Mouse (Mus musculus): ENCODE measurements around the gene Ccdc8. TPM values are rescaled to one million over a fixed set of nuclear protein-coding genes. Genes with fewer than 3 reads are reported as not detected.

Gene Ccdc8
- total RNA-seq, 2 experiments from 2014 or later: 2.2 to 2.4 TPM

- DNase-seq (ENCODE audit: extremely low spot score in 1 of 2, low spot score in 2 of 2): no peak
- intact Hi-C loops (cut with DNase I): no loop called here
- Histone ChIP-seq H3K4me3 (no peak overlapping the region), H3K27ac (peak overlapping the region; percentile 98; the same call in 1 of the 2 replicates)
- TF ChIP-seq CTCF (IDR thresholded peaks at IDR 0.05): no peak
These were observed 36.4 kb downstream of the Ccdc8 start for GRCm38 (mm10) chr7:17028923-17029322.

DNA sequence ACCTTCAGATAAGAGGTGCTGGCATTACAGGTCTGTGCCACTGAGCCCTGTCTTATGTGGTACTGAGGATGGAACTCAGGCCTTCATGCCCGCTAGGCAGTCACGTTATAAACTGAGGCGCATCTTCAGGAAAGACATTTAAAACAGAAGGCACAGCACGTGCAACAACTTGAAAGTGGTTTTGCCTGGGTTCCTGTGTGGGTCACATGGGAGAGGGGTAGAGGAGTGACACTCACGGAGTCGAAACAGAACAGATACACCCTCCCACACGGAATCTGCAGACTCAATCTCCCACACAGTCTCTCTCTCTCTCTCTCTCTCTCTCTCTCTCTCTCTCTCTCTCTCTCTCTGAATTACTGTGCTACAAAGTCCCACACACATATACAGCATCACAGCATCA lies 37.7 kb downstream of the Ccdc8 start:
- 0 out of 2 replicates have a peak overlapping the region, but pooled peaks have one; percentile 32 for H3K27ac ChIP-seq
- H3K4me3 ChIP-seq: no peak overlapping the region
- DNase-seq (ENCODE audit: extremely low spot score in 1 of 2, low spot score in 2 of 2): no peak
- intact Hi-C loops (cut with DNase I): no loop called here
- no peak for TF ChIP-seq CTCF (IDR thresholded peaks at IDR 0.05)

GRCm38 (mm10) chr7:17038018-17038695 lies 45.6 kb downstream of the Ccdc8 start:
- no peak overlapping the region for H3K4me3 ChIP-seq
- intact Hi-C loops (cut with DNase I): no loop called here
- H3K27ac ChIP-seq: no peak overlapping the region
- DNase-seq (ENCODE audit: extremely low spot score in 1 of 2, low spot score in 2 of 2): no peak
- no peak for TF ChIP-seq CTCF (IDR thresholded peaks at IDR 0.05)

GRCm38 (mm10) chr7:17039373-17039772 lies 46.9 kb downstream of the Ccdc8 start:
- intact Hi-C loops (cut with DNase I): no loop called here
- Histone ChIP-seq H3K27ac (0 out of 2 replicates have a peak overlapping the region, but pooled peaks have one; percentile 47), H3K4me3 (no peak overlapping the region)
- peak in 1 of 2 experiments; percentile 54 for DNase-seq (ENCODE audit: extremely low spot score in 1 of 2, low spot score in 2 of 2)
- no peak for TF ChIP-seq CTCF (IDR thresholded peaks at IDR 0.05)

DNA sequence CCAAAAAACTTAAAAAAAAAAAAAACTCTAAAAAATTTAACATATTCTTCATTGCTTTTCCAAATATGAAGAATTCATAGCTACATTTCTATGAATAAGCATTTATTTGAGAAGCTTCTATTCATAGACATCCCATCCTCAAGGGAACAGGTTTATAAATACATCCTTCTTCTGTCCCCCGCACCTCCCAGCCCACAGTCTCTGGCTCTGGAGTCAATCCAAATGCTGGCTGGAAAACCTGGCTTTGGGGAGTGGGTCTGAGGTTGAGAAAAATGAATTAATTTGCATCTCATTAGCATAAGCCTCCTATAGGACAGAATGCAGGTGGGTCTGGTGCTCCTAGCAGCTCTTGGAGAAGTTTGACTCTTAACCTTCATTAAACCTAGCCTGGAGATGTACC lies 53.2 kb downstream of the Ccdc8 start:
- Histone ChIP-seq H3K27ac (peak overlapping the region; percentile 25; the same call in 1 of the 2 replicates), H3K4me3 (no peak overlapping the region)
- intact Hi-C loops (cut with DNase I): no loop called here
- peak in 1 of 2 experiments; percentile 58 for DNase-seq (ENCODE audit: extremely low spot score in 1 of 2, low spot score in 2 of 2)
- no peak for TF ChIP-seq CTCF (IDR thresholded peaks at IDR 0.05)

Other genes with a start within 250 kb of the Ccdc8 start
- 1 to 10 TPM; 3.2 to 6.2 TPM for gene Slc1a5, start 211.4 kb upstream of the Ccdc8 start, total RNA-seq (2021)
- 100 to 1,000 TPM; 287 to 321 TPM for gene Strn4, start 176.8 kb upstream of the Ccdc8 start, total RNA-seq (2021)
- 10 to 100 TPM; 51.0 to 52.2 TPM for gene Fkrp, start 176.0 kb upstream of the Ccdc8 start, total RNA-seq (2021)
- 10 to 100 TPM in 1 of 2 experiments, 1 to 10 TPM in 1; 6.3 to 12.0 TPM for gene Prkd2, start 149.8 kb upstream of the Ccdc8 start, total RNA-seq (2021)
- gene Dact3, start 117.4 kb upstream of the Ccdc8 start, total RNA-seq (2021): 100 to 1,000 TPM; 188 to 196 TPM
- 1 to 10 TPM; 1.8 to 2.7 TPM for gene Gng8, start 100.9 kb upstream of the Ccdc8 start, total RNA-seq (2021)
- gene Ptgir, start 86.2 kb upstream of the Ccdc8 start, total RNA-seq (2021): under 1 TPM; 0.11 to 0.21 TPM
- gene Calm3, start 68.6 kb upstream of the Ccdc8 start, total RNA-seq (2021): 1,000 to 10,000 TPM; 1,732 to 1,834 TPM
- gene Pnmal2, start 48.0 kb upstream of the Ccdc8 start, total RNA-seq (2021): 100 to 1,000 TPM; 304 to 311 TPM
- gene Pnmal1, start 33.0 kb upstream of the Ccdc8 start, total RNA-seq (2021): 100 to 1,000 TPM; 106 to 118 TPM
- gene Gm42372, start 9.6 kb upstream of the Ccdc8 start, total RNA-seq (2021): 10 to 100 TPM; 62.3 to 67.7 TPM
- gene Ppp5c, start 35.2 kb downstream of the Ccdc8 start, total RNA-seq (2021): 100 to 1,000 TPM; 163 to 168 TPM
- 10 to 100 TPM; 12.1 to 12.8 TPM for gene Hif3a, start 69.7 kb downstream of the Ccdc8 start, total RNA-seq (2021)
- gene Psg16, start 81.3 kb downstream of the Ccdc8 start, total RNA-seq (2021): 1 to 10 TPM; 3.6 to 5.6 TPM
- under 1 TPM; 0.14 TPM for gene Ceacam3, start 157.6 kb downstream of the Ccdc8 start, total RNA-seq (2021)
- gene Psg29, start 210.8 kb downstream of the Ccdc8 start, total RNA-seq (2021): not detected

All from left cerebral cortex, adult 2 months (tissue).